Mouse (Mus musculus): ENCODE data around the gene Mrpl44. TPM values are rescaled to one million over a fixed set of nuclear protein-coding genes. Genes with fewer than 3 reads are reported as not detected.

Mrpl44 gene
- polyA plus RNA-seq, 1 experiment from 2014 or later, result 47.2 TPM

- Histone ChIP-seq H3K9me3 (ENCODE audit: control insufficient read depth, low read depth, low read length) (no peaks in the 10 kb centered on the region), H3K4me1 (ENCODE audit: control insufficient read depth, insufficient read depth, low read length) (peaks cover 8% of the 10 kb centered on the region; the same call in 1 of the 2 replicates), H3K27ac (ENCODE audit: low read length) (no peak overlapping the region), H3K27me3 (ENCODE audit: control insufficient read depth, insufficient read depth, low read length) (no peaks in the 10 kb centered on the region), H3K36me3 (ENCODE audit: control insufficient read depth, insufficient read depth, low read length) (no peaks in the 10 kb centered on the region), H3K9ac (replicated peaks; ENCODE audit: low read depth, low read length) (no peak overlapping the region), H3K4me3 (ENCODE audit: low read depth, low read length) (no peak overlapping the region), H3K4me2 (replicated peaks; ENCODE audit: low read depth, low read length) (no peak overlapping the region)
- ATAC-seq (ENCODE audit: insufficient number of reproducible peaks, insufficient read depth, low FRiP score, low read depth), result no peak
- 31% methylated on average over 2 of the region's 2 CpGs for WGBS
Observed at GRCm38 (mm10) chr1:79759006-79759405, 16.8 kb upstream of the Mrpl44 start.

- Histone ChIP-seq H3K9me3 (ENCODE audit: control insufficient read depth, low read depth, low read length) (no peaks in the 10 kb centered on the region), H3K27ac (ENCODE audit: low read length) (no peak overlapping the region), H3K4me1 (ENCODE audit: control insufficient read depth, insufficient read depth, low read length) (peaks cover 8% of the 10 kb centered on the region; the same call in 1 of the 2 replicates), H3K9ac (replicated peaks; ENCODE audit: low read depth, low read length) (no peak overlapping the region), H3K27me3 (ENCODE audit: control insufficient read depth, insufficient read depth, low read length) (no peaks in the 10 kb centered on the region), H3K4me3 (ENCODE audit: low read depth, low read length) (no peak overlapping the region), H3K4me2 (replicated peaks; ENCODE audit: low read depth, low read length) (no peak overlapping the region; the same call in 1 of the 2 replicates), H3K36me3 (ENCODE audit: control insufficient read depth, insufficient read depth, low read length) (no peaks in the 10 kb centered on the region)
- 71% methylated on average over 5 of the region's 5 CpGs for WGBS
- ATAC-seq (ENCODE audit: insufficient number of reproducible peaks, insufficient read depth, low FRiP score, low read depth), result no peak
Observed at GRCm38 (mm10) chr1:79759436-79759972, 16.3 kb upstream of the Mrpl44 start.

- 7% methylated on average over 11 of the region's 11 CpGs for WGBS
- H3K36me3 ChIP-seq (ENCODE audit: control insufficient read depth, insufficient read depth, low read length), result no peaks in the 10 kb centered on the region
- no peaks in the 10 kb centered on the region for H3K9me3 ChIP-seq (ENCODE audit: control insufficient read depth, low read depth, low read length)
- peak overlapping the region; percentile 71 for H3K9ac ChIP-seq (replicated peaks; ENCODE audit: low read depth, low read length)
- ATAC-seq (ENCODE audit: insufficient number of reproducible peaks, insufficient read depth, low FRiP score, low read depth), result no peak
- H3K4me2 ChIP-seq (replicated peaks; ENCODE audit: low read depth, low read length), result peak overlapping the region; percentile 85
- H3K4me3 ChIP-seq (ENCODE audit: low read depth, low read length), result peak overlapping the region; percentile 85
- peaks cover 8% of the 10 kb centered on the region; the same call in 1 of the 2 replicates for H3K4me1 ChIP-seq (ENCODE audit: control insufficient read depth, insufficient read depth, low read length)
- no peak overlapping the region for H3K27ac ChIP-seq (ENCODE audit: low read length)
- H3K27me3 ChIP-seq (ENCODE audit: control insufficient read depth, insufficient read depth, low read length), result no peaks in the 10 kb centered on the region
Observed at GRCm38 (mm10) chr1:79760656-79761055, 15.2 kb upstream of the Mrpl44 start.

GRCm38 (mm10) chr1:79761106-79761916, 14.5 kb upstream of the Mrpl44 start:
- Histone ChIP-seq H3K36me3 (ENCODE audit: control insufficient read depth, insufficient read depth, low read length) (no peaks in the 10 kb centered on the region), H3K9ac (replicated peaks; ENCODE audit: low read depth, low read length) (peak overlapping the region; percentile 71), H3K9me3 (ENCODE audit: control insufficient read depth, low read depth, low read length) (no peaks in the 10 kb centered on the region), H3K27me3 (ENCODE audit: control insufficient read depth, insufficient read depth, low read length) (no peaks in the 10 kb centered on the region), H3K27ac (ENCODE audit: low read length) (no peak overlapping the region), H3K4me2 (replicated peaks; ENCODE audit: low read depth, low read length) (peak overlapping the region; percentile 85), H3K4me1 (ENCODE audit: control insufficient read depth, insufficient read depth, low read length) (peaks cover 8% of the 10 kb centered on the region; the same call in 1 of the 2 replicates), H3K4me3 (ENCODE audit: low read depth, low read length) (peak overlapping the region; percentile 85)
- WGBS, result under 1% methylated on average over 65 of the region's 65 CpGs
- ATAC-seq (ENCODE audit: insufficient number of reproducible peaks, insufficient read depth, low FRiP score, low read depth), result peak; percentile 95

- H3K9ac ChIP-seq (replicated peaks; ENCODE audit: low read depth, low read length), result no peak overlapping the region
- 6% methylated on average over 6 of the region's 6 CpGs for WGBS
- H3K27ac ChIP-seq (ENCODE audit: low read length), result no peak overlapping the region
- peak overlapping the region; percentile 85 for H3K4me2 ChIP-seq (replicated peaks; ENCODE audit: low read depth, low read length)
- peak overlapping the region; percentile 85 for H3K4me3 ChIP-seq (ENCODE audit: low read depth, low read length)
- H3K36me3 ChIP-seq (ENCODE audit: control insufficient read depth, insufficient read depth, low read length), result no peaks in the 10 kb centered on the region
- H3K9me3 ChIP-seq (ENCODE audit: control insufficient read depth, low read depth, low read length), result no peaks in the 10 kb centered on the region
- peak; percentile 21; the same call in 1 of the 2 replicates for ATAC-seq (ENCODE audit: insufficient number of reproducible peaks, insufficient read depth, low FRiP score, low read depth)
- H3K27me3 ChIP-seq (ENCODE audit: control insufficient read depth, insufficient read depth, low read length), result no peaks in the 10 kb centered on the region
- peaks cover 8% of the 10 kb centered on the region; the same call in 1 of the 2 replicates for H3K4me1 ChIP-seq (ENCODE audit: control insufficient read depth, insufficient read depth, low read length)
Observed at GRCm38 (mm10) chr1:79761917-79762271, 13.9 kb upstream of the Mrpl44 start.

- 55% methylated on average over 16 of the region's 16 CpGs for WGBS
- H3K4me3 ChIP-seq (ENCODE audit: low read depth, low read length), result no peak overlapping the region; the same call in 1 of the 2 replicates
- no peak overlapping the region for H3K27ac ChIP-seq (ENCODE audit: low read length)
- H3K27me3 ChIP-seq (ENCODE audit: control insufficient read depth, insufficient read depth, low read length), result no peaks in the 10 kb centered on the region
- H3K9me3 ChIP-seq (ENCODE audit: control insufficient read depth, low read depth, low read length), result no peaks in the 10 kb centered on the region
- no peak overlapping the region for H3K9ac ChIP-seq (replicated peaks; ENCODE audit: low read depth, low read length)
- H3K4me2 ChIP-seq (replicated peaks; ENCODE audit: low read depth, low read length), result peak overlapping the region; percentile 85
- H3K36me3 ChIP-seq (ENCODE audit: control insufficient read depth, insufficient read depth, low read length), result no peaks in the 10 kb centered on the region
- no peak for ATAC-seq (ENCODE audit: insufficient number of reproducible peaks, insufficient read depth, low FRiP score, low read depth)
- H3K4me1 ChIP-seq (ENCODE audit: control insufficient read depth, insufficient read depth, low read length), result peaks cover 8% of the 10 kb centered on the region; the same call in 1 of the 2 replicates
Observed at GRCm38 (mm10) chr1:79762282-79763250, 13.3 kb upstream of the Mrpl44 start.

GRCm38 (mm10) chr1:79764031-79764430, 11.8 kb upstream of the Mrpl44 start:
- ATAC-seq (ENCODE audit: insufficient number of reproducible peaks, insufficient read depth, low FRiP score, low read depth), result no peak
- WGBS, result 87% methylated on average over 2 of the region's 2 CpGs
- Histone ChIP-seq H3K27me3 (ENCODE audit: control insufficient read depth, insufficient read depth, low read length) (no peaks in the 10 kb centered on the region), H3K9ac (replicated peaks; ENCODE audit: low read depth, low read length) (no peak overlapping the region), H3K9me3 (ENCODE audit: control insufficient read depth, low read depth, low read length) (no peaks in the 10 kb centered on the region), H3K4me2 (replicated peaks; ENCODE audit: low read depth, low read length) (no peak overlapping the region), H3K36me3 (ENCODE audit: control insufficient read depth, insufficient read depth, low read length) (no peaks in the 10 kb centered on the region), H3K4me1 (ENCODE audit: control insufficient read depth, insufficient read depth, low read length) (peaks cover 8% of the 10 kb centered on the region; the same call in 1 of the 2 replicates), H3K27ac (ENCODE audit: low read length) (no peak overlapping the region), H3K4me3 (ENCODE audit: low read depth, low read length) (no peak overlapping the region)

GRCm38 (mm10) chr1:79764483-79764882, 11.3 kb upstream of the Mrpl44 start:
- no peak overlapping the region for H3K27ac ChIP-seq (ENCODE audit: low read length)
- 73% methylated on average over 1 of the region's 1 CpGs for WGBS
- no peak for ATAC-seq (ENCODE audit: insufficient number of reproducible peaks, insufficient read depth, low FRiP score, low read depth)
- peaks cover 8% of the 10 kb centered on the region; the same call in 1 of the 2 replicates for H3K4me1 ChIP-seq (ENCODE audit: control insufficient read depth, insufficient read depth, low read length)
- H3K9me3 ChIP-seq (ENCODE audit: control insufficient read depth, low read depth, low read length), result no peaks in the 10 kb centered on the region
- H3K4me3 ChIP-seq (ENCODE audit: low read depth, low read length), result no peak overlapping the region
- no peak overlapping the region for H3K9ac ChIP-seq (replicated peaks; ENCODE audit: low read depth, low read length)
- H3K4me2 ChIP-seq (replicated peaks; ENCODE audit: low read depth, low read length), result no peak overlapping the region
- H3K27me3 ChIP-seq (ENCODE audit: control insufficient read depth, insufficient read depth, low read length), result no peaks in the 10 kb centered on the region
- no peaks in the 10 kb centered on the region for H3K36me3 ChIP-seq (ENCODE audit: control insufficient read depth, insufficient read depth, low read length)
